Mouse (Mus musculus): Measurements from ENCODE around the gene Hivep3. TPM values are rescaled to one million over a fixed set of nuclear protein-coding genes. Genes with fewer than 3 reads are reported as not detected.

Hivep3 gene
- polyA plus RNA-seq, 1 experiment from 2014 or later: 5.7 TPM

DNA sequence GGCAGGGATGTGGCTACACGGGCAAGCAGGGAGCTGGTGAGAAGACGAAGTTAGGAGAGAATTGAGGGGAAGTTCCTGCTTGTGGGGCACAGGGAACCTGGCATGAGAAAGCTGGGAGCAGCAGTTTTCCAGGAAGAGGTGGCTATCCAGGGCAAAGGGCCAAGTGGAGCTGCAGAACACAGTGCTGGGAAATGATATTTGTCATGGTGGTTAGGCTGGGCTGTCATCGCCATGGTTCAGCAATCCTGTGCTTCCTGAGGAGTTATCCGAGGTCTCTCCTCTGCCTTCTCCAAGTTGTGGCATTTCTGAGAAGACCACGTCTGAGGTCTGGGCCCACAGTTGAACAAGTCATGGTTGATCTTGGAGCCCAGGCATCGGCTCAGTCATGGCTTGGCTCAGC is 136.8 kb downstream of the Hivep3 start:
- Histone ChIP-seq H3K4me3 (ENCODE audit: low read depth, low read length) (no peak overlapping the region), H3K27ac (ENCODE audit: low read depth, low read length) (no peak overlapping the region), H3K27me3 (ENCODE audit: control insufficient read depth, insufficient read depth, low read length) (no peaks in the 10 kb centered on the region), H3K36me3 (ENCODE audit: control insufficient read depth, insufficient read depth, low read length) (no peaks in the 10 kb centered on the region), H3K9ac (ENCODE audit: low read length) (no peak overlapping the region), H3K9me3 (ENCODE audit: control insufficient read depth, low read length) (no peaks in the 10 kb centered on the region), H3K4me2 (ENCODE audit: low read depth) (no peak overlapping the region), H3K4me1 (ENCODE audit: control insufficient read depth, insufficient read depth, low read length) (no peaks in the 10 kb centered on the region)
- no peak for DNase-seq (ENCODE audit: low spot score)
- WGBS: 88% methylated on average over 6 of the region's 6 CpGs
- no peak for ATAC-seq (ENCODE audit: insufficient read depth, low FRiP score, low TSS enrichment)

DNA sequence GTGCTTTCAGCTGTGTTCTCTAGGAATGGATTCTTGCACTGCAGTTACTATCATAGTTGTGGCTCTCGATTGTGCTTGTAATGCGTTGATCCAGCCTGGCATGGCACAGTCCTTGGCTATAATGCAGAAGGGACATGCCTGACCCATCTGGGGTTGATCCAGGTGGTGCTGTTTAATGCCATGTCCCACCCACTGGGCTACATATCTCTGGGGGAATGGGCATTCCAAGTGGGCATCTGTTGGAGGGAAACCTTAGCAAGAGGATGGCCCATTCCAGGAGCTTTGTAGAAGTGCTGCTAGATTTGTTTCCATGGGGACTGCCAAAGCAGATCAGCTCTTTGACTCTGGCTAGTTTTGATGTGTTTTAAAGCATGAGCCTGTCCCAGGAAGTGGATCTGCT is 137.9 kb downstream of the Hivep3 start:
- Histone ChIP-seq H3K9ac (ENCODE audit: low read length) (no peak overlapping the region), H3K27me3 (ENCODE audit: control insufficient read depth, insufficient read depth, low read length) (no peaks in the 10 kb centered on the region), H3K27ac (ENCODE audit: low read depth, low read length) (no peak overlapping the region), H3K9me3 (ENCODE audit: control insufficient read depth, low read length) (no peaks in the 10 kb centered on the region), H3K4me2 (ENCODE audit: low read depth) (no peak overlapping the region), H3K4me1 (ENCODE audit: control insufficient read depth, insufficient read depth, low read length) (no peaks in the 10 kb centered on the region), H3K4me3 (ENCODE audit: low read depth, low read length) (no peak overlapping the region), H3K36me3 (ENCODE audit: control insufficient read depth, insufficient read depth, low read length) (no peaks in the 10 kb centered on the region)
- DNase-seq (ENCODE audit: low spot score) (no peak), ATAC-seq (ENCODE audit: insufficient read depth, low FRiP score, low TSS enrichment) (no peak)
- WGBS: 95% methylated on average over 2 of the region's 2 CpGs

DNA sequence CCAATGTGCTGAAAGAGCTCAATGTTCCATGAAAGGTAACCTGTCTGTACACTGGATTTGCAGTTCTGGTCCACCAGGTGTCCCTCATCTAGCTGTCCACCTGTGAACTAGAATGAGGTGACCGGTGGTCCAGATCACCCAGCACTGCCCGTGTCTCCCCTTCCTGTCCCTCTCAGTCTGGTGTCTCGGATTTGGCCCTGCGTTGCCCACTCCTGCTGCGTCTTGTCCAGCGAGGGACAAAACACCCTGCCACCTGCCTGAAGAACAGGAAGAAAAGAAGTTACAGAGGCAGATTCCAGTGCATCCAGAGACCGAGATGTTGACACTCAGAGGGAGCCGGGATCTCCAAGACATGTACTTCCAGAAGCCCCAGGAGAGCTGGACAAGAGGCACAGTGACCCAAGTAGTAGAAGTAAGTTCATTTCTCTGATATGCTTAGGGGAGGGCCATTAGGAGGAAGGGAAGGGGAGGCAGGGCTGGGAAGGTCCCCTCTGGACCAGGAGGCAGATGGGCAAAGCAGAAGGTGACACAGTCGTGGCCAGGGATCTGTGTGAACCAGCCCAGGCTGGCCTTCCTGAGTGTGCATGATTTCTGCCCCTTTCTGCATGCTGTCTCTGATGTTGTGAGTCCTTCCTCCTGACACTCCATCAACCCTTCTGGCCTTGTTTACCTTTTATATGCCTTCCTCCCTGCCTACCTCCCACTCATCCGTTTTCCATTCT is 138.4 kb downstream of the Hivep3 start:
- H3K9ac ChIP-seq (ENCODE audit: low read length): no peak overlapping the region
- ATAC-seq (ENCODE audit: insufficient read depth, low FRiP score, low TSS enrichment): no peak
- H3K9me3 ChIP-seq (ENCODE audit: control insufficient read depth, low read length): no peaks in the 10 kb centered on the region
- no peak overlapping the region for H3K4me3 ChIP-seq (ENCODE audit: low read depth, low read length)
- no peaks in the 10 kb centered on the region for H3K27me3 ChIP-seq (ENCODE audit: control insufficient read depth, insufficient read depth, low read length)
- H3K4me2 ChIP-seq (ENCODE audit: low read depth): no peak overlapping the region
- DNase-seq (ENCODE audit: low spot score): no peak
- no peaks in the 10 kb centered on the region for H3K36me3 ChIP-seq (ENCODE audit: control insufficient read depth, insufficient read depth, low read length)
- no peaks in the 10 kb centered on the region for H3K4me1 ChIP-seq (ENCODE audit: control insufficient read depth, insufficient read depth, low read length)
- no peak overlapping the region for H3K27ac ChIP-seq (ENCODE audit: low read depth, low read length)
- WGBS: 89% methylated on average over 10 of the region's 10 CpGs

DNA sequence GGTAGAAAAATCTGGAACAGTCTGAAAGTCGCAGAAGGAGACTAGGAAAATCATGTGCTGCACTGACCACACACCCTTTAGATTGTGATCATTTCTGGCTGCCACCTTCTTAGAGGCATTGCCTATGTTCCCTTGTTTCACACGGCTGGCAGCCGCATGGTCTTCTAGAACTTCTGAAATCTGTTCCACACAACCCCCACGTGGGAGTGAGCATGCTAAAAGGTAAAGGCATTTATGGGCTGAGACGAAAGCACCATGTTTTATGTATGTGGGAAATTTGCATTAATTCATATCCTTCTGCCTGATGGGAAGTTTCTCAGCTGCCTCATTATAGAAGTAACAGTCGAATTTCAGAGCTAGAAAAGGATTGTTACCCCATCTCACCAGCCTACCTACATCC is 140.4 kb downstream of the Hivep3 start:
- H3K4me1 ChIP-seq (ENCODE audit: control insufficient read depth, insufficient read depth, low read length): no peaks in the 10 kb centered on the region
- no peaks in the 10 kb centered on the region for H3K36me3 ChIP-seq (ENCODE audit: control insufficient read depth, insufficient read depth, low read length)
- no peak overlapping the region for H3K27ac ChIP-seq (ENCODE audit: low read depth, low read length)
- no peaks in the 10 kb centered on the region for H3K9me3 ChIP-seq (ENCODE audit: control insufficient read depth, low read length)
- ATAC-seq (ENCODE audit: insufficient read depth, low FRiP score, low TSS enrichment): no peak
- no peak overlapping the region for H3K4me3 ChIP-seq (ENCODE audit: low read depth, low read length)
- H3K27me3 ChIP-seq (ENCODE audit: control insufficient read depth, insufficient read depth, low read length): no peaks in the 10 kb centered on the region
- 77% methylated on average over 6 of the region's 6 CpGs for WGBS
- DNase-seq (ENCODE audit: low spot score): no peak
- no peak overlapping the region for H3K4me2 ChIP-seq (ENCODE audit: low read depth)
- H3K9ac ChIP-seq (ENCODE audit: low read length): no peak overlapping the region

DNA sequence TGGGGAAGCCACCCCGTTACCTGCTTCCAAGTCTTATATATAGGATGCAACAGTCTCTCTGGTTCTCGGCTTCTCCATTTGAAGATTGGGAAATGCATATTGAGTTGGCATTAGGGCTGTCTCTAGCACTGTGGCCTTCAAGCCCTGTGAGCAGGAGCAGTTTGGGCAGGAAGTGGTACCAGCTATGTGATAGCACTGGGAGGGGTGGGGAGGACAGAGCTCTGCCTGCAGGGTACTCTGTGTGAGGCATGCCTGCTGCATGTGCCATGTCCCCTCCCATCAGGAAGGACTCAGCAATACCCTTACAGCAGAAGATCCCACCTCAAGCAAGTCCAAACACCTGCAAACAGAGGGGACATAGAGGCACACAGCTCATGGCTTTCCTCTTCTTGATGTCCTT is 142.0 kb downstream of the Hivep3 start:
- H3K36me3 ChIP-seq (ENCODE audit: control insufficient read depth, insufficient read depth, low read length): no peaks in the 10 kb centered on the region
- no peaks in the 10 kb centered on the region for H3K4me1 ChIP-seq (ENCODE audit: control insufficient read depth, insufficient read depth, low read length)
- no peak for ATAC-seq (ENCODE audit: insufficient read depth, low FRiP score, low TSS enrichment)
- WGBS: 92% methylated on average over 2 of the region's 2 CpGs
- H3K4me3 ChIP-seq (ENCODE audit: low read depth, low read length): no peak overlapping the region
- H3K9ac ChIP-seq (ENCODE audit: low read length): no peak overlapping the region
- DNase-seq (ENCODE audit: low spot score): no peak
- no peak overlapping the region for H3K27ac ChIP-seq (ENCODE audit: low read depth, low read length)
- no peaks in the 10 kb centered on the region for H3K9me3 ChIP-seq (ENCODE audit: control insufficient read depth, low read length)
- H3K4me2 ChIP-seq (ENCODE audit: low read depth): no peak overlapping the region
- H3K27me3 ChIP-seq (ENCODE audit: control insufficient read depth, insufficient read depth, low read length): no peaks in the 10 kb centered on the region

DNA sequence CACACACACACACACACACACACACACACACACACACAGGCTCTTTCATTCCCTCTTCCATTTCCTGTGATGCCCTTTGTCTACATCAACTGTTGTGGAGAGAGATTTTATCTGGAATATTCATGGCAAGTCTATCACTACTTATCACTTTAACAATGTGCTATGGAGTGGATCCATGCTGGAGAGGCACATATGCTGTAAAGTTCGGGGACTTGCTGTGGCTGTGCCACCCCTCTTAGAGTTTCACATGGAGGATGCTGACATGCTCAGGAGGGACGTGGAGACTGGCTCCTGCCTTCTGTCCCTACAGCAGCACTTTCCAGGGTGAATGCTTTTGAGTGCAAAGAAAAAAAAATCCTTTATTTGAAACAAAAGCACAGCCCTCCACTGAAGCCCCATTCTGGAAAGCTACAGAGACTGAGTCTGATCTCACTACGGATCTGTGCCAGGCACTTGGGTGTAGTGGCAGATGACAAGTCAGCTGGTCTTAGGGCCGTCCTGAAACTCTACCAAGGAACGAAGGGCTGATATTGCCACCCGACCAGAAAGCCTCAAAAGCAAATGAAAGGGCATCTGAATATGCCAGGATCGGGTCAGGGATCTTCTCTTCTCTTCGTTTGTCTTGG is 143.1 kb downstream of the Hivep3 start:
- WGBS: 75% methylated on average over 8 of the region's 8 CpGs

DNA sequence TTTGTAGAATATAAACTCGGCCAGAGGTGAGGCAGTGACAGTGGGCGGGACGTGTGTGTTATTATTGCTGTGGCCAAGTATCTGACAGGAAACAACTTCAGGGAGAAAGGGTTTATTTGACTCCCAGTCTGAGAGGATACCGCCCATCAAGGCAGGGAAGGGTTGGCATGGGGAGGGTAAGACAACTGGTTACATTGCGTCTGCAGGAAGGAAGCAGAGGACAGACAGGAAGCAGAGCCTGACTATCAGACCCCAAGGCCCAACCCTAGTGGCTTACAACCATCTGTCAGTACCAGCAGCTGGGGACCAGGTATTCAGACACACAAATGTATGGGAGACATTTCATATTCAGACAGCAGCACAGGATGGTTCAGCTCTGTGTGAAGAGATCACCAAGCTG is 144.6 kb downstream of the Hivep3 start:
- WGBS: 87% methylated on average over 5 of the region's 5 CpGs
- Histone ChIP-seq H3K4me2 (ENCODE audit: low read depth) (no peak overlapping the region), H3K4me3 (ENCODE audit: low read depth, low read length) (no peak overlapping the region), H3K27me3 (ENCODE audit: control insufficient read depth, insufficient read depth, low read length) (no peaks in the 10 kb centered on the region), H3K27ac (ENCODE audit: low read depth, low read length) (no peak overlapping the region), H3K36me3 (ENCODE audit: control insufficient read depth, insufficient read depth, low read length) (no peaks in the 10 kb centered on the region), H3K9me3 (ENCODE audit: control insufficient read depth, low read length) (no peaks in the 10 kb centered on the region), H3K9ac (ENCODE audit: low read length) (no peak overlapping the region), H3K4me1 (ENCODE audit: control insufficient read depth, insufficient read depth, low read length) (no peaks in the 10 kb centered on the region; the same call in 1 of the 2 replicates)
- ATAC-seq (ENCODE audit: insufficient read depth, low FRiP score, low TSS enrichment) (no peak), DNase-seq (ENCODE audit: low spot score) (no peak)

More for the DNA sequence above, 143.1 kb downstream of the Hivep3 start:
- Histone ChIP-seq H3K27ac (ENCODE audit: low read depth, low read length) (no peak overlapping the region), H3K4me3 (ENCODE audit: low read depth, low read length) (no peak overlapping the region), H3K4me1 (ENCODE audit: control insufficient read depth, insufficient read depth, low read length) (no peaks in the 10 kb centered on the region), H3K27me3 (ENCODE audit: control insufficient read depth, insufficient read depth, low read length) (no peaks in the 10 kb centered on the region), H3K9ac (ENCODE audit: low read length) (no peak overlapping the region), H3K4me2 (ENCODE audit: low read depth) (no peak overlapping the region), H3K9me3 (ENCODE audit: control insufficient read depth, low read length) (no peaks in the 10 kb centered on the region), H3K36me3 (ENCODE audit: control insufficient read depth, insufficient read depth, low read length) (no peaks in the 10 kb centered on the region)
- ATAC-seq (ENCODE audit: insufficient read depth, low FRiP score, low TSS enrichment) (no peak), DNase-seq (ENCODE audit: low spot score) (no peak)

DNA sequence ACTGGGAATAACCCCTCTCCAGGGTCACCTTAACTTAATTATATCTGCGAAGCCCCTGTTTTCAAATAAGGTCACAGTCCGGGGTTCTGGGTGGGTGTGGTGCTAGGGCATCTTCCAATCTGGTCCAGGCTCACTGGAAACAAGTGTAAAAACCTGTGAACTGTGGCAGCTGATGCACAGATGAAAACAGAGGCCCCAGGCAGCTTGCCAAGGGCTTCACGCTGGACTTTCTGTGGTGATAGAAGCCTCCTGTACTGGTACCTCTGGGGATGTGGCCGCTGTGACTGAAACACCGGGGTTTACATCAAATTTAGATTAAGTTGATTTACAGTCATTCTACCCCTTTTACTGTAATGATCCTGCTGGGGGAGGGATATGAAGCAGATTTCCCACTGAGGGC is 146.1 kb downstream of the Hivep3 start:
- no peak overlapping the region for H3K4me2 ChIP-seq (ENCODE audit: low read depth)
- H3K36me3 ChIP-seq (ENCODE audit: control insufficient read depth, insufficient read depth, low read length): no peaks in the 10 kb centered on the region
- H3K4me1 ChIP-seq (ENCODE audit: control insufficient read depth, insufficient read depth, low read length): no peaks in the 10 kb centered on the region; the same call in 1 of the 2 replicates
- H3K9me3 ChIP-seq (ENCODE audit: control insufficient read depth, low read length): no peaks in the 10 kb centered on the region
- no peak overlapping the region for H3K27ac ChIP-seq (ENCODE audit: low read depth, low read length)
- ATAC-seq (ENCODE audit: insufficient read depth, low FRiP score, low TSS enrichment) (no peak), DNase-seq (ENCODE audit: low spot score) (no peak)
- no peak overlapping the region for H3K9ac ChIP-seq (ENCODE audit: low read length)
- WGBS: 84% methylated on average over 5 of the region's 5 CpGs
- no peaks in the 10 kb centered on the region for H3K27me3 ChIP-seq (ENCODE audit: control insufficient read depth, insufficient read depth, low read length)
- H3K4me3 ChIP-seq (ENCODE audit: low read depth, low read length): no peak overlapping the region

DNA sequence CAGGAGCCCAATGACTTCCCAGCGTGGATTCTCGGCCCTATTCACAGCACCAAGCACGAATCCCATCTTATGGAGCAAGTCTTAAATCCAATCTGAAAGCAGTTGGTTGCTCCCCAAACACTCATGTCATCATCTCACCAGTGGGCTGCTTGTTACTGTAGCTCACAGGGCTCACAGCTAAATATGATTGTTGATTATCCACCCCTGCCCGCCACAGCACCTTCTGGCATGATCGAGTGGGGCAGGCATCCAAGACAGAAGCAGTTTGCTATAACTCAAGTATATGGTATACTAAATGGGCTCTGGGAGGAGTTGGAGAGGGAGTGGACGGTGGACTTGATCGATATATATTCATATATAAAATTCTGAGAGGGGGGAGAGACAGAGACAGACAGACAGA is 146.7 kb downstream of the Hivep3 start:
- ATAC-seq (ENCODE audit: insufficient read depth, low FRiP score, low TSS enrichment): no peak
- H3K4me1 ChIP-seq (ENCODE audit: control insufficient read depth, insufficient read depth, low read length): no peaks in the 10 kb centered on the region; the same call in 1 of the 2 replicates
- no peak overlapping the region for H3K4me2 ChIP-seq (ENCODE audit: low read depth)
- no peak overlapping the region for H3K9ac ChIP-seq (ENCODE audit: low read length)
- no peaks in the 10 kb centered on the region for H3K9me3 ChIP-seq (ENCODE audit: control insufficient read depth, low read length)
- WGBS: 90% methylated on average over 7 of the region's 7 CpGs
- no peak overlapping the region for H3K27ac ChIP-seq (ENCODE audit: low read depth, low read length)
- no peaks in the 10 kb centered on the region for H3K27me3 ChIP-seq (ENCODE audit: control insufficient read depth, insufficient read depth, low read length)
- DNase-seq (ENCODE audit: low spot score): no peak
- no peaks in the 10 kb centered on the region for H3K36me3 ChIP-seq (ENCODE audit: control insufficient read depth, insufficient read depth, low read length)
- no peak overlapping the region for H3K4me3 ChIP-seq (ENCODE audit: low read depth, low read length)
